Mouse (Mus musculus) ES-E14 (cell line): ENCODE measurements around the gene Lamc1. TPM values are rescaled to one million over a fixed set of nuclear protein-coding genes. Genes with fewer than 3 reads are reported as not detected.

Experiments
- DNase-seq: peaks from one replicate; pipeline ENCODE4 v3.0.0-alpha.2; 2013; ENCODE audit warnings: low read depth, low spot score
- H3K27ac ChIP-seq: 2 replicates; pipeline ENCODE4 v1.5.1; 2012; ENCODE audit warnings: low read depth, mild to moderate bottlenecking, low read length, moderate library complexity, mixed read lengths; ENCODE audit not compliant: poor library complexity, insufficient read depth, severe bottlenecking
- H3K36me3 ChIP-seq: 2 replicates; pipeline ENCODE4 v1.6.1; 2012; ENCODE audit warnings: mild to moderate bottlenecking, low read length, moderate library complexity, mixed read lengths; ENCODE audit not compliant: control insufficient read depth, poor library complexity, insufficient read depth, severe bottlenecking
- H3K4me1 ChIP-seq, 2 experiments: fragments of 150-350 bp in 1 of 2; sonication (generic) in 1 of 2; 2 replicates each; pipeline ENCODE4 v1.6.1; 2012; ENCODE audit warnings: low read length in 2 of 2, mild to moderate bottlenecking in 1 of 2, mixed read lengths in 1 of 2; ENCODE audit not compliant: control insufficient read depth in 2 of 2, insufficient read depth in 2 of 2, poor library complexity in 1 of 2
- H3K4me3 ChIP-seq, 2 experiments: fragments of 150-350 bp in 1 of 2; sonication (generic) in 1 of 2; 2 replicates each; pipeline ENCODE4 v1.5.1; 2012; ENCODE audit warnings: low read length in 2 of 2, low read depth in 1 of 2, mild to moderate bottlenecking in 1 of 2, mixed read lengths in 1 of 2; ENCODE audit not compliant: insufficient read depth in 1 of 2, poor library complexity in 1 of 2, severe bottlenecking in 1 of 2
- H3K9ac ChIP-seq: 2 replicates; pipeline ENCODE4 v1.6.1; 2012; ENCODE audit warnings: low read depth, mild to moderate bottlenecking, low read length, mixed read lengths; ENCODE audit not compliant: poor library complexity, insufficient read depth, severe bottlenecking
- H3K9me3 ChIP-seq: fragments of 150-350 bp; sonication (generic); 2 replicates; pipeline ENCODE4 v1.6.1; 2012; ENCODE audit warnings: low read depth, mild to moderate bottlenecking, low read length; ENCODE audit not compliant: control insufficient read depth, insufficient read depth
- CHD2 ChIP-seq: IDR thresholded peaks from 2 replicates; pipeline ENCODE4 v1.6.1; 2014; ENCODE audit warnings: mild to moderate bottlenecking, low read depth, low read length, inconsistent platforms
- HCFC1 ChIP-seq: IDR thresholded peaks from 2 replicates; pipeline ENCODE4 v1.6.1; 2012; ENCODE audit warnings: low read length, inconsistent platforms, borderline replicate concordance; ENCODE audit not compliant: insufficient read depth
- MAFK ChIP-seq: IDR thresholded peaks from 2 replicates; pipeline ENCODE4 v1.6.1; 2014; ENCODE audit warnings: mild to moderate bottlenecking, low read depth, low read length, inconsistent platforms; ENCODE audit not compliant: insufficient read depth
- ZC3H11A ChIP-seq: IDR thresholded peaks from 2 replicates; pipeline ENCODE4 v1.6.1; 2012; ENCODE audit warnings: low read depth, mild to moderate bottlenecking, inconsistent platforms, low read length, borderline replicate concordance
- ZNF384 ChIP-seq: IDR thresholded peaks from 2 replicates; pipeline ENCODE4 v1.6.1; 2012; ENCODE audit warnings: low read depth, low read length, inconsistent platforms
- in situ Hi-C, 2 experiments: fragments of 600-800 bp; cut with MboI; formaldehyde crosslinking; loops; one replicate each; pipeline ENCODE4 v1.15.1; 2025; ENCODE audit warnings: low sequenced_read_pairs in 2 of 2, inconsistent platforms in 1 of 2; ENCODE audit not compliant: unreplicated experiment in 2 of 2
- total RNA-seq: library from RNA; depleted of rRNA; stranded (reverse); fragments of 300-350 nt; gene quantifications from 2 replicates; pipeline ENCODE4 v1.2.3, GENCODE M21; 2012

Gene Lamc1
- total RNA-seq, 1 experiment, result 313 TPM

- no peak overlapping the region for H3K9ac ChIP-seq
- peaks cover 0 to 5% of the 10 kb centered on the region in 2 experiments; a peak in 1 of 4 replicates for H3K4me1 ChIP-seq
- no peaks in the 10 kb centered on the region for H3K9me3 ChIP-seq
- in situ Hi-C loops, result no loop called here
- H3K4me3 ChIP-seq, result no peak overlapping the region
- DNase-seq, result no peak
- no peak overlapping the region for H3K27ac ChIP-seq
- TF ChIP-seq HCFC1, result no peak
- no peaks in the 10 kb centered on the region for H3K36me3 ChIP-seq
Observed at GRCm38 (mm10) chr1:153201448-153201847, 131.1 kb downstream of the Lamc1 start.

GRCm38 (mm10) chr1:153197316-153197850 is 135.2 kb downstream of the Lamc1 start:
- no peak overlapping the region for H3K9ac ChIP-seq
- DNase-seq, result no peak
- peaks cover 2 to 6% of the 10 kb centered on the region in 2 experiments; a peak in 2 of 4 replicates for H3K4me1 ChIP-seq
- H3K4me3 ChIP-seq, result no peak overlapping the region
- no peaks in the 10 kb centered on the region for H3K36me3 ChIP-seq
- no peak overlapping the region for H3K27ac ChIP-seq
- no peaks in the 10 kb centered on the region for H3K9me3 ChIP-seq
- in situ Hi-C loops, result no loop called here
- TF ChIP-seq CHD2 (no peak), HCFC1 (no peak), ZNF384 (no peak), ZC3H11A (no peak), MAFK (no peak)

- no peaks in the 10 kb centered on the region for H3K9me3 ChIP-seq
- in situ Hi-C loops, result no loop called here
- no peaks in the 10 kb centered on the region for H3K36me3 ChIP-seq
Observed at GRCm38 (mm10) chr1:153192945-153193344, 139.6 kb downstream of the Lamc1 start.

GRCm38 (mm10) chr1:153192379-153192778 is 140.2 kb downstream of the Lamc1 start:
- no peak overlapping the region for H3K27ac ChIP-seq
- in situ Hi-C loops, result no loop called here

More at GRCm38 (mm10) chr1:153192945-153193344, 139.6 kb downstream of the Lamc1 start:
- TF ChIP-seq ZC3H11A (no peak), HCFC1 (no peak), CHD2 (no peak), ZNF384 (no peak), MAFK (no peak)
- H3K27ac ChIP-seq, result no peak overlapping the region
- H3K4me3 ChIP-seq, result no peak overlapping the region
- peaks cover 8% of the 10 kb centered on the region in 2 experiments; a peak in 3 of 4 replicates for H3K4me1 ChIP-seq
- DNase-seq, result no peak
- no peak overlapping the region for H3K9ac ChIP-seq

GRCm38 (mm10) chr1:153191943-153192329 is 140.7 kb downstream of the Lamc1 start:
- TF ChIP-seq MAFK (no peak), ZNF384 (no peak), ZC3H11A (no peak), HCFC1 (no peak), CHD2 (no peak)
- no peak overlapping the region for H3K9ac ChIP-seq
- H3K36me3 ChIP-seq, result no peaks in the 10 kb centered on the region
- in situ Hi-C loops, result no loop called here
- no peak overlapping the region for H3K27ac ChIP-seq
- H3K4me3 ChIP-seq, result no peak overlapping the region
- H3K4me1 ChIP-seq, result peaks cover 8% of the 10 kb centered on the region in 2 experiments; a peak in 3 of 4 replicates
- no peaks in the 10 kb centered on the region for H3K9me3 ChIP-seq
- DNase-seq, result no peak

More at GRCm38 (mm10) chr1:153192379-153192778, 140.2 kb downstream of the Lamc1 start:
- peaks cover 8% of the 10 kb centered on the region in 2 experiments; a peak in 3 of 4 replicates for H3K4me1 ChIP-seq
- no peak overlapping the region for H3K9ac ChIP-seq
- no peak for TF ChIP-seq CHD2
- no peak for TF ChIP-seq ZNF384
- TF ChIP-seq MAFK, result no peak
- TF ChIP-seq HCFC1, result no peak
- no peak for TF ChIP-seq ZC3H11A
- no peaks in the 10 kb centered on the region for H3K9me3 ChIP-seq
- H3K36me3 ChIP-seq, result no peaks in the 10 kb centered on the region
- no peak for DNase-seq
- no peak overlapping the region for H3K4me3 ChIP-seq
